Mouse (Mus musculus) MN1 (cell line): ENCODE results near the gene Sh3d21.
A peak's percentile ranks its signal among the peaks of the same experiment; 100 is the strongest.

ENCODE experiments used
- DNase-seq: peaks from one replicate; pipeline ENCODE4 v3.0.0-alpha.2; 2016; ENCODE audit warnings: low spot score

Sh3d21 gene

GRCm38 (mm10) chr4:126146974-126147532 lies 16.2 kb downstream of the Sh3d21 start:
- no peak for DNase-seq

- DNase-seq: no peak
Observed at GRCm38 (mm10) chr4:126145396-126145795, 17.9 kb downstream of the Sh3d21 start.

- DNase-seq: no peak
Observed at GRCm38 (mm10) chr4:126141021-126141420, 22.3 kb downstream of the Sh3d21 start.

- no peak for DNase-seq
Observed at GRCm38 (mm10) chr4:126137773-126138172, 25.5 kb downstream of the Sh3d21 start.

- DNase-seq: no peak
Observed at GRCm38 (mm10) chr4:126134639-126135038, 28.7 kb downstream of the Sh3d21 start.

- no peak for DNase-seq
Observed at GRCm38 (mm10) chr4:126134236-126134635, 29.1 kb downstream of the Sh3d21 start.

GRCm38 (mm10) chr4:126132636-126133264 lies 30.5 kb downstream of the Sh3d21 start:
- no peak for DNase-seq

GRCm38 (mm10) chr4:126131290-126132121 lies 31.8 kb downstream of the Sh3d21 start:
- no peak for DNase-seq

GRCm38 (mm10) chr4:126130502-126130901 lies 32.8 kb downstream of the Sh3d21 start:
- no peak for DNase-seq

GRCm38 (mm10) chr4:126123309-126124040 lies 39.8 kb downstream of the Sh3d21 start:
- no peak for DNase-seq

GRCm38 (mm10) chr4:126120506-126120905 lies 42.8 kb downstream of the Sh3d21 start:
- no peak for DNase-seq

GRCm38 (mm10) chr4:126120052-126120451 lies 43.2 kb downstream of the Sh3d21 start:
- no peak for DNase-seq

- no peak for DNase-seq
Observed at GRCm38 (mm10) chr4:126119051-126119450, 44.2 kb downstream of the Sh3d21 start.

GRCm38 (mm10) chr4:126118651-126119050 lies 44.6 kb downstream of the Sh3d21 start:
- no peak for DNase-seq

GRCm38 (mm10) chr4:126117116-126117515 lies 46.2 kb downstream of the Sh3d21 start:
- no peak for DNase-seq

GRCm38 (mm10) chr4:126115871-126116521 lies 47.3 kb downstream of the Sh3d21 start:
- DNase-seq: no peak

GRCm38 (mm10) chr4:126115411-126115810 lies 47.9 kb downstream of the Sh3d21 start:
- DNase-seq: no peak

- DNase-seq: peak; percentile 53
Observed at GRCm38 (mm10) chr4:126113943-126114342, 49.3 kb downstream of the Sh3d21 start.

- no peak for DNase-seq
Observed at GRCm38 (mm10) chr4:126113243-126113642, 50.0 kb downstream of the Sh3d21 start.

GRCm38 (mm10) chr4:126111153-126111549 lies 52.1 kb downstream of the Sh3d21 start:
- no peak for DNase-seq

- DNase-seq: peak; percentile 72
Observed at GRCm38 (mm10) chr4:126110374-126111152, 52.7 kb downstream of the Sh3d21 start.
